Mouse (Mus musculus) hematopoietic stem cell, adult 5-6 weeks (primary cell): ENCODE results near the gene Egflam. TPM values are rescaled to one million over a fixed set of nuclear protein-coding genes. Genes with fewer than 3 reads are reported as not detected.

Source experiments
- ATAC-seq, 2 experiments: fragments of 125-278 bp in 1 of 2; replicated peaks in 1 of 2; 2 replicates each; pipeline ENCODE4 v1.8.0; 2016 to 2017; ENCODE audit warnings: inconsistent platforms in 2 of 2, mild to moderate bottlenecking in 2 of 2, moderate number of reproducible peaks in 2 of 2, low read depth in 1 of 2, moderate TSS enrichment in 1 of 2; ENCODE audit not compliant: low FRiP score in 2 of 2, poor library complexity in 2 of 2, severe bottlenecking in 2 of 2, insufficient read depth in 1 of 2, low TSS enrichment in 1 of 2
- total RNA-seq: library from RNA; stranded (forward); fragments of 172-1452, 232-1000 nt; gene quantifications from 2 replicates; pipeline ENCODE4 v1.2.3, GENCODE M21; 2017

The Egflam gene
- total RNA-seq, 1 experiment from 2014 or later, result not detected

GRCm38 (mm10) chr15:7242161-7242850, 155.9 kb downstream of the Egflam start:
- ATAC-seq, result peak; percentile 67 to 70

- no peak for ATAC-seq
These were observed 157.2 kb downstream of the Egflam start for GRCm38 (mm10) chr15:7240950-7241349.

GRCm38 (mm10) chr15:7239904-7240303, 158.3 kb downstream of the Egflam start:
- no peak for ATAC-seq

- ATAC-seq, result no peak
These were observed 164.7 kb downstream of the Egflam start for GRCm38 (mm10) chr15:7233393-7234090.

GRCm38 (mm10) chr15:7226225-7226624, 172.0 kb downstream of the Egflam start:
- peak; percentile 67 to 86 for ATAC-seq

GRCm38 (mm10) chr15:7224151-7224775, 173.9 kb downstream of the Egflam start:
- ATAC-seq, result no peak

GRCm38 (mm10) chr15:7222809-7223208, 175.4 kb downstream of the Egflam start:
- no peak for ATAC-seq

GRCm38 (mm10) chr15:7217273-7217598, 181.0 kb downstream of the Egflam start:
- ATAC-seq, result peak in 1 of 2 experiments; percentile 8; a peak in 1 of 4 replicates

GRCm38 (mm10) chr15:7216581-7217272, 181.5 kb downstream of the Egflam start:
- peak; percentile 95 to 96 for ATAC-seq

- ATAC-seq, result no peak
These were observed 182.3 kb downstream of the Egflam start for GRCm38 (mm10) chr15:7215845-7216244.

GRCm38 (mm10) chr15:7213683-7214082, 184.5 kb downstream of the Egflam start:
- no peak for ATAC-seq

- ATAC-seq, result no peak
These were observed 190.0 kb downstream of the Egflam start for GRCm38 (mm10) chr15:7208180-7208579.

GRCm38 (mm10) chr15:7207292-7207691, 190.9 kb downstream of the Egflam start:
- ATAC-seq, result no peak

- no peak for ATAC-seq
These were observed 192.1 kb downstream of the Egflam start for GRCm38 (mm10) chr15:7206110-7206509.

- ATAC-seq, result no peak
These were observed 193.3 kb downstream of the Egflam start for GRCm38 (mm10) chr15:7204917-7205316.

- no peak for ATAC-seq
These were observed 194.4 kb downstream of the Egflam start for GRCm38 (mm10) chr15:7203606-7204330.

- no peak for ATAC-seq
These were observed 195.2 kb downstream of the Egflam start for GRCm38 (mm10) chr15:7202981-7203380.
